Mouse (Mus musculus) heart, adult 11 months (tissue): Measurements from ENCODE around the gene Spef1.

Experiments used
- DNase-seq: peaks from one replicate; pipeline ENCODE4 v3.0.0; 2022

Gene Spef1

DNA sequence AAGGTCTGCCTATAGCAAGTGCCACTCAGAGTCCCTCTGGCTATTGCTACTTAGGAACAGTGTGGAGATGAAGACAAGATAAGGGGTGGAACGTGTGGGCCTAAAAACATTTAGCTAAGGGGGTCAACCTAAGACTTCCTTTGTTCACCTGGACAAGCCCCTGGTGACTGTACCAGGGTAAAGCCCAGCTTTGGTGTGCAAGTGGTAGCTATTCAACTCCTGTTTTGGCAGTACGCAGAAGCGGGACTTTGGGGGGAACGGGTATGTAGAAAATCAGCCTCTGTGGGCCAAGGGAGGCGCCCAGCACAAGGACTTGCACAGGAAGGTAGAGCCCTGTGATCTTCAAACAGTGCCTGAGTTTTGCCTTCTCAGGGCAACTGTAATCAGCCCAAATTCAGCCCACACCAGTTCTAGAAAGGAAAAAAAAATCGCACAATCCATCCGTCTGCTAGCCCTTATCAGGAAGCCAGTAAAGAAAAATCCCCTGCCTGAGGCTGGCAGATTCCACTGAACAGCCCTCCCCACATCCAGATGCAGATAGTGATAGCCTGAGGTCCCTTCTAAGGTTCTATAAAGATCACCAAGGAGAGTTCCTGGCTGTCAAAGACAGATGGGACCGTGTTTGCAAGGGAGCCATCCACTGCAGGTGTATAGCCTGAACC lies 18.6 kb upstream of the Spef1 start:
- DNase-seq, result peak; percentile 93

DNA sequence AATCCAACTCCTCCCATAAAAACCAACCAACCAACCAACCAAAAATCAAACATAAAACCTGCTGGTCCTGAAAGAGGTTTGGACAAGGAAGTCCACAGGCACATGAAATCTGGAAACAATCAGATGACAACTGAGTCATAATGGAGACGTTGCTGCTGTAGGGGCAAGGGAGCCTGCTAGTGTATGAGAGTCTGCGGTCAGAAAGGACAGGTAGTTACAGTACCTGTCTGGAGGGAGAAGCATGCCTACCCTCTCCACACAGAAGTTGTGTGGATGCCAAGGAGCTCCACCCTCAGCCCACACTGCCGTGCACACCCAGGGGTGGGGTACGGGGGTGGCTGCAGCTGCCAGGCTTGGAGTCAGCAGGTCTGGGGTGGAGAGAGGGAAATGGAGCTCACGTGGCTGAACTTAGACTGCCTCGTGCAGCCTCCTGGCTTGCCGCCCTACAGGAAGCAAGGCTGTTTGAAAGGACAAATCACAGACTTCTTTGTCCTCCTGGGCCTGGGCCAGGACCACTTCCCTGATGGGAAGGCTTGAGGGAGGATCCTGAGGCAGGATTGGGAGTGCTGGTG lies 17.4 kb upstream of the Spef1 start:
- DNase-seq, result peak; percentile 100

DNA sequence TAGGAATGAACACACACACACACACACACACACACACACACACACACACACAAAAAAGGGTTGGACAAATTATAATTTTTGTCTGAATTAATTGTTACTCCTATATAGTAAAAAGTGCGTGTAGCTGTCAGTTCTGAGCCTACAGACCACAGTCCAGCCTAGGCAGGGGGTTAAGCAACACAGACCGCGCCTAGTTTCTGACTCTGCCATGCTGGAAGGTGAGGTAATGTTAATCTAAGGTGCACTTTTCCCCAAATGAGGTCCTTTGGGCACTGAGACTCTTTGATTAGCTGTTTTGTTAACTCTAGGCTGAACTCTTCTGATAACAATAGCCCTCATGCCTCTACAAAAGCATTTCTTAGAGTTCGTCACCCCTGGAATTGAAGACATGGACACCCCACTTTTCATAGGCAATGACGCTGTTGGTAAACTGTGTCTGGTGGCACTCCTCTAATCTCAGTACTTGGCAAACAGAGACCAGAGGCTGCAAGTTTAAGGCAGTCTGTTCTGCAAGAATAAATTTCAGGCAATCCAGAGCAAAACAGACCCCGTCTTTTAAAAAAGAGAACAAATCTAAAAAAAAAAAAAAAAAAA lies 16.8 kb upstream of the Spef1 start:
- DNase-seq, result no peak

DNA sequence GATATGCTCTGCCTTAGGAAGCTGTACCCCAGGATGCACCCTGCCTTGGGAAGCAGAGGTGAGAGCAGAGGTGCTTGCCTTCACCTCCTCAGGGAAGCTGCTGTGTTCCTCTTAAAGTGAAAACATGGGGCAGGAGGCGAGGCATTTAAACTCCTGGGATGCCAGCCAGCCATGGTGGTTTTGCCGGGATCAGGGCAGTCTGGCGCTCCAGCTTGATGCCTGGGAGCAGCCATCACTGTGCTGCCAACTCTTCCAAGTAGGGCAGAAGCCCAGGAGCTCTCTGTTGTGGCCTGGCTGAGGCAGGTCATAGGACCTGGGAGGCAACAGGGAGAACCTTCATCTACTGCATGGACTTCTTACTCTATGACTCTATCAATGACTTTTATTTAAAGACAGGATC lies 14.2 kb upstream of the Spef1 start:
- DNase-seq, result no peak

DNA sequence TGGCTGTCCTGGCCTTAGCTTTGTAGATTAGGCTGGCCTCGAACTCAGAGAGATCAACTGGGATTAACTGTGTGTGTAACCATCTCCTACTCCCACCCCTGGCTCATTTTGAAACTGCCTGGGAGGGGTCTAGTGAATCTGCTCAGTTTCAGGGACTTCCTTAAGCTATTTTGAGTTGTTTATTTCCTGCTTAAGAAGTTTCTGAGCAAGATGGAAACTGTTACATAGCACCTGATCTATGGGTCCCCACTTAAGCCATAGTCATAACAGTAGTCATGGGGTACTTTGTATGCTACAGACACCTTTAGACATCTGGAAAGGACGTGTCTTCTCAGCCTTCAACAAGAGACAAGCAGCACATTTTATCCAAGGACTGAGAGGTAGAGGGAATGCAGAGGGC lies 13.6 kb upstream of the Spef1 start:
- no peak for DNase-seq

DNA sequence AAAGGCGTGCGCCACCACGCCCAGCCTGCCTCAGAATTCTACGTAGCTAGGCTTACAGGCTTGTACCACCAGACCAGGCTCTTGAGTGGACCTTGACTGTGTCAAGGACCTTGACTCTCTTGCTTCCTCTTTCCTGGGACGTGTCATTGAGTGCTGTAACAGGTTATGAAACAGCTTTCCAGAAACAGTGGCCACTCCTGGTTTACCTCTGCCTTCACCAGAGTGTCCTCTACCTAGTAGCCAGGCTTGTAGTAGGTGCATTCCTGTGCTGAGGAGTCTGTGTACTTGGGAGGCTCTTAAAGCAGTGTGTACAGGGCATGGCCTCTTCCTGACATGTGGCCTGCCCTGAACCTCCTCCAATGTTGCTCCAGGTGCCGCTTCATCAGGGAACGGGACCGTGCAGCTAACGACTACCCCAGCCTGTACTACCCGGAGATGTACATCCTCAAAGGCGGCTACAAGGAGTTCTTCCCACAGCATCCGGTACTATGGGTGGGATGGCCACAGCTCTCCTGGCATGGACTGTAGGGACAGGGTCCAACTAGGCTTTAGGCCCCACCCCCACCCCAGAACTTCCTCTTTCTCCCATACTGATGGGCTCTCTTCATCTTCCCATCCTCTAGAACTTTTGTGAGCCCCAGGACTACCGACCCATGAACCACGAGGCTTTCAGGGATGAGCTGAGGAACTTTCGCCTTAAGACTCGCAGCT lies 9.7 kb upstream of the Spef1 start:
- peak; percentile 92 for DNase-seq

DNA sequence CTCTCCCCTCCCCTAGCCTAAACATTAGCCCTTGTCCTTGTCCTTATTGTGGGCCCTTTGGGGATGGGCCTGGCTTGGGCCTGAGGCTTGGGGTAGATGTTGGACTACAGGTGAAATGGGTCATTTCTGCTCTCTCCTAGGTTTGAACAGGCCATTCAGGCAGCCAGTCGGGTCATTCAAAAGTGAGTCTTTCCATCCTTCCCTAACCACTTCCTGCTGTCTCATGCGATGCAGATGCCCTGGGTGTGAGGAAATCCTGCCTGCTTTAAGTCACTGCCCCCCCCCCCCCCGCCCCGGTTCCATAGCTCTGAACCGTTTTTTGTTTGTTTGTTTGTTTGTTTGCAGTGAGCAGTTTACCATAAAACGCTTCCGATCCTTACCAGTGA lies 3.9 kb upstream of the Spef1 start:
- peak; percentile 86 for DNase-seq

DNA sequence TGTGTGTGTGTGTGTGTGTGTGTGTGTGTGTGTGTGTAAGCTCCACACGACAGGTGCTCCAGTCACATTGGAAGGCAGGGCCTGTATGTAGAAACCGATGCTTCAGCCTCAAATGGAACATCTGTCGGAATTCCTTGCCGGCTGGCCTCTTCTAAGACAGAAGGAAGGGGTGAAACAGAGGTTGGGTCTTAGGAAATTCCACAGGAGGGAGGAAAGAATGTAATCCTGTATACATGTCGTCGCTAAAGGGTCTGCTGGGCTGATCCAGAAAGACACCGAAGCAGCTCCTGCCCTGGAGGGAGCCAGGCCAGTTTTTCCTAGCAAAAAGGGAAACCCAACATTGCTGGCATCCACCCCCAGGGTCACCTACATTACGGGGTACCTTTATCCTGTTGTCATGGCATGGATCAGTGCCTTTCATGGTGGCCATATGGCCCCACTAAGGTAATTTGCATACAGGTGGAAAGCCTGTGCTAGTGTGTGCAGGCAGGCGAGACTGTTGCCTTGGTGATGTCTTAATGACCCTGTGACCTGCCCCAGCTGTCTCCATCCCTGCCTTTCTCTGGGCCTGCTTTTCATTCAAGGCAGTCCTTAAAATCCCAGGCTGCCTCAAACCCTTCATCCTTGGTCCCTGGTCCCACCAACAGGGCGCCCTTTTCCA lies 3.4 kb upstream of the Spef1 start:
- DNase-seq, result peak; percentile 93

DNA sequence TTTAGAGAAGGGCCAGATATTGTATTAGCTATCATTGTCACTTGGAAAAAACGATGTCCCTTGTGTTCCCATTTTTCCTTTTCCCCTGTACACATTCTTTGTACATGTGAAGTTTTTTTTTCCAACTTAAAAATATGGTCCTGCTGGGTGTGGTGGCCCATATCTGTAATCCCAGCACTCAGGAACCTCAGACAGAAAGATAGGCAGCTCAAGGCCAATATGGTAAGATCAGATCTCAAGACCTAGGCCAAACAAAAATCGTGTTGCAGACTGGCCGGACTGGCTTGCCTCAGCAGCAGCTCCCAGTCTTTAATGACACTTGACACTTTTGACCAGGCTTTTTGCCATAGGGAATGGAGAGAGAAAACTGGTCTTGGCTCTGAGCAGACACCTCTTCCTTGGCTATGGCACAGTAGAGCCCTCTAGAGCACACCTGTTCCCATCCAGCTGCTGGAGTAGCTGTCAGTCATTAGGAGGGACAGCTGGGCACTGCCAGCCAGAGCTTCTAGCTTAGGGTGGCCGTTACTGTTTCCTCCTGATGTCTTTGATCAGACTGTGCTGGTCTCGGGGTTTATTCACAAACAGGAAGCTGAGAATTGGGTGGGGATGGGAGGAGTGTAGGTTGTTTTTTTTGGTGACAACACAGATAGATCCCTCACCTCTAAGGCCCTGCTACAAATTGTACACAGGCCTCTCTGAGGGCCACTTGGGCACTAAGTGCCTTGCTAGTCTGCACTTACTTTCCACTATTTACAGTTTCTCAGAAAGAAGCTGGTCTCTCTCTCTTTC lies 2.6 kb upstream of the Spef1 start:
- DNase-seq, result peak; percentile 77

DNA sequence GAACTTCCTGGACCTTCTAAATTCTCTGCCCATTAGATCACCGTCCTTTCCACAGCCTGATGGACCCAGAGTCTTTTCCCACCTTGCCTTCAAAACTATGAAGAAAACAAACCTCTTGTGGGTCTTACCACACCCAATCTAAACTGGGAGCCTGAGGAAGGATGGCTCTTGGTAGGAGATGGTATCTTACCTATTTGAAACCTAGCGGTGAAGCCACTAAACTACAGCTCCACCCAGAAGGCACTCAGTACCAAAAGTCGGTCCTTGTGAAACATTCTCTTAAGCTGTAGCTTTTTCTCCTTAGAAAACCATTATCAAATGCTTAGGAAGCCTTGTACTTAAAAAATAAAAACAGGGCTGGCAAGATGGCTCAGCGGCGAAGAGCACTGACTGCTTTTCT lies 1.2 kb upstream of the Spef1 start:
- no peak for DNase-seq

DNA sequence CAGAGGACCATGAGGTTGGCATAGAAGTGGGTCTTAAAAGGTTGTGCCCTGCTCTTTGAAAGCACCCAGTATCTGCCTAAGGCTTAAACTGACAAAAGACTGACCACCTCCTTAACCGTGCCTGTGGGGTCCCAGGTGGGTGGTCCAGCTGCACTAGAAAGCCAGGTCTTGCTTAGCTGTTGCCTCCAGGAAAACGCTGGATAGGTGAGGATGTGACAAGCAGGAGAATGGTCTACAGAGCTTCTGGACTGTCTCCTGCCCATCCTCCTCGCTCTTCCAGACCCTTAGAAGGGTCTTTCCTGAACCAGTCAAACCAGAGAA lies 480 bp upstream of the Spef1 start:
- peak; percentile 82 for DNase-seq

DNA sequence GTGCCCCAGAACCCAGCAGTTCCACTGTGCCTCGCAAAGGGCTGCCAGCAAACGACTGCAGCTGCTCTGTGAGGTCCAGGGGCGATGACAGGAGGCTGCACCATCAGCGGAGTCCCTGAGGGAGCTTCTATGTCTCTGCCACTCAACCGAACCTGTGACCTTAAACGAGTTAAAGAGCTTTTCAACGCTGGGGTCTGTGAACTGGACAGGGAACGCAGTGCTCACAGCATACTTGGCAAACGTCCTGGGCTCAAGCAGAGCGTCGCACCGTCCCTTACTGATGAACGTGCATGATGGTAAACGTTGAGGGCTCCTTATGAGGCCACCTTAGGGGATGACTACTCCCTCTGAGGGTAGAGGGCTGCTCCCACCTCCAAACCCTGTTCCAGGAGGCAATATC lies 739 bp downstream of the Spef1 start:
- no peak for DNase-seq

DNA sequence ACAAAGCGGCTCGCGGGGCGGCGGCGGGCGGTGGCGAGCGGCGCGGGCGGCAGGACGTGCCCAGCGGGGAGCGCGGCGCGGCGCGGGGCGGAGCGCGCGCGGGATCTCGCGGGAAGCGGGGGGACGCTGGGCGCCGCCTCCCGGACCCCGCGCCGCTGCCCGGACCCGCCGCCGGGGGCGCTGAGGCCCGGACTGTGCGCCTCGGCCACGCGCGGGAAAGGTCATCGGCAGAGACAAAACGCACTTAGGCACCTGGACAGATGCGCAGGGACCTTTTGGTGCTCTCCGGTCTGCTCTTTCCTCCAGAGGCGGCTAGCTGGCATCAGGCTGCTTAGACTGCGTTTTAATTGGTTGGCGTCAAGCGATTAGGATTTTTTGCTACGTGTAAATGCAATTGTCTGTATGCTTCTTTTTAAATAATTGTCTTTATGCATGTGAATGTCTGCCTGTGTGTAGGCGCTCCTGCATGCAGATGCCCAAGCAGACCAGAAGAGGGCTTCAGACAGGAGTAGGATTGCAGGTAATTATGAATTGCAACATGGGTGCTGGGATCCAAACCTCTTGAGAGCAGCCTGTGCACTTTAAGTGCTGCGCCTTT lies 7.0 kb downstream of the Spef1 start, which contains the start of gene Cenpb:
TSS of gene Cenpb (minus strand) at position 78 of the 598 bp plus-strand sequence.
- peak; percentile 98 for DNase-seq

DNA sequence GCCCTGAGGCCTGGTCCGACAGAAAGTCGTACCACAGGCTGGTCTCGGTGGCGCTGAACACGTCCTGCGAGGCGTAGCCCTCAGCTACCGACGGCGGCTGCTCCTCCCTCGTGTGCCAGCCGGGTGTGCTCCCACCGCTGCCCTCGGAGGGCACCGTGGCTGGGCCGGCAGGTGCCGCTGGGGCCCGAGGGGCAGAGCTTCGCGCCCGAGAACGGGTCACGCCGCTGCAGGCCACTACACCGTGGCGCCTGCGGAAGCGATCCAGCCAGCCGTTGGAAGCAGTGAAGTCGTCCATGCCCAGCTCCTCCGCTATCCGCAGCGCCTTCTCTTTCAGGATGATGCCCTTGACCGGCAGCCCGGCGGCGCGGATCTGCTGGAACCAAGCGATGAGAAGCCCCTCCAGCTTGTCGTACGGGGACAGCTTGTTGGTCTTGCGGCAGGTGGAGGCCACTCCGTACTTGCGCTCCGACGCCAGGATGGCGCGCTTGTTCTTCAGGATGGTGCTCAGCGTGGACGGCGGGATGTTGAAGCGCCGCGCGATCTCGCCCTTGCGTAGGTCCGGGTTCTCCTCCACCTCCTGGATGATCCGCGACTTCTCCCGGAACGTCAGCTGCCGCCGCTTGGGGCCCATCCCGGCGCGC lies 7.7 kb downstream of the Spef1 start:
- DNase-seq, result peak; percentile 98

DNA sequence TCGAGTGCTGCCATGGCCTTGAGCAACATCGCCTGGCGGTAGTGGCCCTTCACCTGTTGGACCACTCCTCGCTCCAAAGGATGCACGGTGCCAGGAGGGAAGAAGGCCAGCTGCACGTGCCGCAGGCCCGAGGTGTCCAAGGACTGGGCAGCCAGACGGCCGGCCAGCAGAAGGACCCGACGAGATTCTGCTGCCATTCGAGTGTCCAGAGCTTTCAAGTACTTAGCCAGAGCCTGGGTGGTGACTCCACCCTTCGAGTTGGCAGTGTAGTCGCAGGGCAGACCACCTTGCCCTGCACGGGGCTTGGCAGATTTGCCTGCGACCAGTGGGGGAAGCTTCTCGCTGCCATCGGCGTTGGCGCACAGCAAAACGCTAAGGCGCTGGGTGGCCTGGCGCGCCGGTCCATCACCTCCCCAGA lies 8.2 kb downstream of the Spef1 start:
- DNase-seq, result peak; percentile 95

DNA sequence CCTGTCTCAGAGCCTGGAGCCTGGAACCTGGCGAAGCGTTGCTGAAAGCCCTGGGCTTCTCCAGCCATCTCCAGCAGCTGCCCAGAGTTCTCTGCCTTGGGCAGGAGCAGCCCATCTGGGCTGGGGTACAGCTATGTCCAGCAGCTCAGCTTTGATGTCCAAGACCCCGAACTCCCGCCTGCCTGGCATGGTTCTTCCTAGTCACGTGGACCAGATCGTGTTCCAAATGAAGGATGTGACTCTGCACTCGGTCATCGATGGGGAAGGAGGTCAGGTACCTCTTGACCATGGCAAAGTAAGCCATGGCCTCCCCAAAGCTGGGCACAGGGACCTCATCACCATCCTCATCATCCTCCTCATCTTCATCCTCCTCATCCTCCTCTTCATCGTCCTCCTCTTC lies 9.2 kb downstream of the Spef1 start:
- DNase-seq, result peak; percentile 94

DNA sequence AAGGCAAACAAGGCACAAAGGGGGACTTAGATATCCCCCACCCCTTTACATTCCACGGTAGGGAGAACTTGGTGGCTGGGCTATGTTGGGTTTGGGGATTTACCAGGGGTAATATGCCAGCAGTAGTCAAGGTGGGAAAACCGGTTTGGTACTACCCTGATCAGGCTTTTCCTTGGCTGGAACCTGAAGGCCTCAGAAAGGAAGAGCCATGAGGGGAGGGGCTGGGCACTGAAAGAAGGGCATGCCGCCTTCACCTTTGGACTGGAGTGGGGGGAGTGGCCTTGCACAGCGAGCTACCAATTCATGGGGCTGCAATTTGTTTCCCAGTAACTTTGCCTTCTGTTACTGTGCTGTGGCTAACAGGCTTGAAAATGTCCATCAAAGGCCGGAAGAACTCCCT lies 10.6 kb downstream of the Spef1 start:
- no peak for DNase-seq

DNA sequence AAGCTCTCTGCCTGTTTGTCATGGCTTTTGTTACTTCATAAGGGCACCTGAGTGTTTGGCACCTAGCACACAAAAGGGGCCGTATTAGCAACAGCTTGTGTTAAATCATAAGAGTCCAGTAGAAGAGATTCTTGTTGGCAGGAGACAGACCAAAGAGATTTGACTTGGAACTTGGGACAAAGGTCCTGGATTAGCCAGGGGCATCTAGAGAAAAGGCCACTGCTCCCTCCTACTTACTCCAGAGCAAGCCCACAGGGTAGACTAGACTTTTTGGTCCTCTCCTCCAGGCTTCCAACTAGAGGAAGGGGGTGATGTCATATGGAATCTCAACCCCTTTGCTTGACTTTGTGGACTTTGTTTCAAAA lies 11.2 kb downstream of the Spef1 start:
- DNase-seq, result no peak

DNA sequence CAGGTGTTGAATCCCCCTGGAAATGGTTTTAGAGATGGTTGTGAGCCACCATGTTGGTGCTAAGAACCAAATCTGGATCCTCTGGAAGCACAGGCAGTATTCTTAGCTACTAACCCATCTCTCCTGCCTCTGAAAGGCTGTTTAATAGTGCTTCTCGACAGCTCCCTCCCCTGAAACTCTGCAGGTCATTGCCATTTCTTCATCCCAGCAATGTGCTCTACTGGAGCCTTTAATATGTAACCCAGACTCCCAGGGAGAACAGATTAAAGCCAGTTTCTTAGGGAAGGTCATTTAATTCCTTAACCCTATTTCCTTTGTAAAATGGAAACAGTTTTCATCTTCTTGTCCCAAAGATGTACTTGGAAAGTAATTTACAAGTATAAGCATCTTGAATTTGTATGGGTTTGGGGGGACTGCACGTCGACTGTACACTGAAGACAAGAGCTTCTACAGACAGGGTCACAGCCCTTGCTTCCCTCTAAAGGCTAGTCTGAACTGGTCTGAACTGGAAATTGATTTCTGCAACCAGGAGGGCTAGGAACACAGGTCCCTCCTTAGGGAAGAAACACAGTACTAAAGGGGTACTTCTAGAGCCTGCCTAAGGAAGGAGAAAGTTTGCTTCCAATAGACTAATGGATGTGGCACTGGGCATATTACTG lies 11.7 kb downstream of the Spef1 start:
- no peak for DNase-seq

DNA sequence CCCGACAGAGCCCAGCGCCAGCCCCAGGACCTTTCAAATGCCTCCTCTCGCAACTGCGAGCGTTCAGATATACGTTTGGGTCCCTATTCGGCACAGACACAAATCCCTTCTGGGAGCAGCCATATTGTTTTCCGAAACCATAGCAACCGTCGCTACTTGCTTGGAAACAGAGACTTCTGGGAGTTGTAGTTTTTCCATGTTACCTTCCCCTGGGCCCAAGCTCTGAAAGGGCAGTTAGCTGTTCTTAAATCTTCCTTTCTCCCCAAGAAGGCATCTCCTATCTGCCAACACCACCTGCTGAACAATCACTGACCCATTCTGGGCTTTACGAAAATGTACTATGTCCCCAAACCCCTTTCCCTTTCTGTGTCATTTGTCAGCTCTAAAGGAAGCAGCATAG lies 12.4 kb downstream of the Spef1 start:
- peak; percentile 97 for DNase-seq

DNA sequence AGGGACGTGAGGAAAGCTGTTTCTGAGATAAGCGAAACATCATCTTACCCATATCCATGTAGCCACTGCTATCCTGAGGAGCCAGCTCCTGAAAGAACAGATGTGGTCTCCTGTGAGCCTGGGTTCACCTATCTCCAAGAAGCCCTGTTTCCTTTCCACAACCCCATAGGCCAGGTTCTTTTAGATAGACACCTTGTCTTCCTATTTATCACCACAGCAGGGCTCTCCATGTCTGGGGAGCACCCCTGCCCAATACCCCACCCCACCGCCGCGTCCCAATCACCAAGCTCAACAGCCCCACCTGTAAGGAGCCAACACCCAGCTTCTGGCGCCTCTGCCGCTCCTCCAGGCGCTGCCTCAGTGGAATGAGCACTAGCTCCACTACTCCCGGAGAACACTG lies 14.8 kb downstream of the Spef1 start:
- DNase-seq, result no peak
